In genomic region chr1:172441935-172442445, GRCm38 (mm10) we compare ENCODE assay signal across 19 mouse cellular contexts. TPM values are rescaled to one million over a fixed set of nuclear protein-coding genes. Genes with fewer than 3 reads are reported as not detected.
"Had no signal": no experiment of that assay in that cellular context is flagged by ENCODE, and none has a peak within 500 bp of the region (broad histone marks: within the 10 kb centered on the region; RNA-seq: fewer than 3 reads in every experiment).

No protein-coding gene starts in this region.

- H3K9ac ChIP-seq: limb, embryonic 13.5 days; liver, embryonic 13.5 days; neural tube, embryonic 12.5 days; neural tube, embryonic 15.5 days had no signal

- H3K9me3 ChIP-seq: limb, embryonic 13.5 days; liver, embryonic 13.5 days; neural tube, embryonic 12.5 days; neural tube, embryonic 15.5 days had no signal

- H3K36me3 ChIP-seq: limb, embryonic 13.5 days; liver, embryonic 13.5 days; neural tube, embryonic 12.5 days; neural tube, embryonic 15.5 days had no signal

- H3K27me3 ChIP-seq: limb, embryonic 13.5 days; liver, embryonic 13.5 days; neural tube, embryonic 12.5 days; neural tube, embryonic 15.5 days had no signal

- H3K4me3 ChIP-seq: limb, embryonic 13.5 days; liver, embryonic 13.5 days; neural tube, embryonic 12.5 days; neural tube, embryonic 15.5 days had no signal

- H3K4me2 ChIP-seq: limb, embryonic 13.5 days; liver, embryonic 13.5 days; midbrain, embryonic 11.5 days; neural tube, embryonic 12.5 days; neural tube, embryonic 15.5 days had no signal

- H3K4me1 ChIP-seq: limb, embryonic 13.5 days; liver, embryonic 13.5 days; neural tube, embryonic 12.5 days had no signal

- DNase-seq: kidney, adult 18-20 months; kidney, adult 9 months; kidney, postnatal 14 days; kidney, postnatal 4 days; left cerebral cortex, postnatal 4 days; liver, embryonic 13.5 days; lung, adult 2 months; lung, postnatal 14 days; lung, postnatal 4 days; midbrain, embryonic 14.5 days; right cerebral cortex, adult 18-20 months; right cerebral cortex, postnatal 25 days; spleen, adult 18-20 months; thymus, postnatal 25 days had no signal

- ATAC-seq: intestine, embryonic 16.5 days had no signal

- H3K27ac ChIP-seq: limb, embryonic 13.5 days; liver, embryonic 13.5 days; neural tube, embryonic 12.5 days; neural tube, embryonic 15.5 days had no signal

RNA-seq across cellular contexts. Expression of gene Slamf9, which starts 33.2 kb away (rescaled TPM):
- polyA plus RNA-seq: midbrain, embryonic 14.5 days had no signal
